Mouse (Mus musculus): ENCODE measurements around the gene Slc25a39.

DNA sequence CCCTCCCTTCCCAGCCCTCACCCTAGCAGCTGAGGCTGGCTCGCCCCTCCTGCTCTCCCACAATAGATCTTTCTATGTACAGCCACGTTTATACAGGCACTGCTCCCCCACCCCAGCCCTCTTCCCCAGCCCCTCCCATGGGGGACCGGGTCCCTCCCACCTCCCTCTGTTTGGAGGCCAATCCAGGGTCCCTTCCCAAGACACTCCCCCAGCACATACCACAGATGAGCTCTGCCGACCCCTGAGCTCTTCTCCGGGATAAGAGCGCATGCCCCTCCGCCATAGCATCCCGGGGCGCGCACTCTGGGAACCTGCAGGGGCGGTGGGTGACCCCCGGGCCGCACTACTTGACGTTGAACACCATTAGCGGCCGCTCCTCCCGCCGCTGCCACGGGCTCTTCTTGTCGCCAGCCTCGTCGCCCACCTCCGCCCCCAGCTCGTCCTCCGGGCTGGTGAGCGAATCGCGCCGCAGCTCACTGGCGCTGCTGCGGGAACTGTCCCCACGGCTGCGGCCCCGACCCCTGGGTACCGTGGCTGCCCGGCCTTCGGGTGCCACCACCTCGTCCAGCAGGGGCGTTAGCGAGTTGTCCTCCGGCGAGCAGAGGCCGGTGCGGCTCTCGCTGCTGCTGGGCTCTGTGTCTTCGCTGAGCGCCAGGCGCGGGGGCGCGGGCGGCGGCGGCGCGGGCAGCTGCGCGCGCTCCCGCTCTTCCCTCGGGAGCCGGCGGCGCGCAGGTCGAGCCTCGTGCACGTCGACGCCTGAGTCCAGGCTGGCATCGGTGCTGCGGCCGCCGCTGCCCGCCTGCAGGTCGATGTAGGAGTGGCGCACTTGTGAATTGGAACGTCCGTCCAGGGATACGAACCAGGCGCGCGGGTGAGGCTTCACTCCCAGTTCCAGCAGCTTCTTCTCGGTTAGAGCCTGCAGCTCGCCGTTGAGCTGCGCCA, 29.6 kb upstream of the Slc25a39 start:
- TF ChIP-seq CTCF (IDR thresholded peaks at IDR 0.05; ENCODE audit: control insufficient read depth, insufficient read depth, insufficient replicate concordance, low read depth, low read length) (no peak), POLR2A (IDR thresholded peaks at IDR 0.05; ENCODE audit: control insufficient read depth, low read depth, low read length) (no peak)

Measured in testis, adult 2 months (tissue).